ENCODE assay signal across 14 mouse cellular contexts in the genomic region with DNA sequence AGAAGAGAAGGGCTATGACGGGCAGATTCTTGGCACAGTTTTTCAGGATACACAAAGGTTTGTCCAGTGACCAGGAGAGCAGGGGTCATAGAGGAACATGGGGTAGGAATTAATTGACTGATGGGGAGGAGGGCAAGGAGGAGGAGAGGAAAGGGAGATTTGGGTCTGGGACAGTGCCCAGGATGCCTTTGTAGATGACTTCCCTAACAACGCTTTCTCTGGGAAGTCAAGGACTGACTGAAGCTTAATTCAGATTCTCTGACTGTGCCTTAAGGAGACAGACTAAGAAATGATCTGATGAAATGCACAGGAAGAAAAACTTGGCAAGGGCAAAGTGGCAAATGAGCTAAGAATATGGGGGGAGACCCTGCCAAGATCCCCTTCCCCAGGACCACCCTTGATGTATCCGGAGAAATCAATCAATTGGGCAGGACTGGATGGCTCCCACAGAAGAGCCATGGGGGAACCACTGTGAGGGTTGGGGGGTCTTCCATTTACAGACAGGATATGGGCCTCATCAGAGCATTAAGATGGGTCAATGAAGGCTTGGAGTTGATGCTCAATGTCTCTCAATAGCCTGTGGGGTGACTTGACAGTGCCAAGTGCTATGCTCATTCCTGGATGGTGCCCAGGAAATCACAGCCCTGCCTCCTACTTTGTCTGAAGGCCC.
DNase-seq lines count a peak whose midpoint lies in the region; ATAC-seq lines count a peak whose summit lies in the region.
"Had no signal": no experiment of that assay in that cellular context is flagged by ENCODE, and none has a peak within 500 bp of the region (broad histone marks: within the 10 kb centered on the region; RNA-seq: fewer than 3 reads in every experiment).

No protein-coding gene starts in this region.

- H3K4me1 ChIP-seq in hindbrain, embryonic 14.5 days (replicated peaks; ENCODE audit: control insufficient read depth, insufficient read depth, low read length): no peaks in the 10 kb centered on the region
- H3K4me1 ChIP-seq in hindbrain, embryonic 12.5 days: 0 out of 2 replicates have a peak, but pooled peaks cover 3% of the 10 kb centered on the region
- H3K4me1 ChIP-seq in midbrain, embryonic 14.5 days (ENCODE audit: control insufficient read depth, insufficient read depth, low read length): no peaks in the 10 kb centered on the region
- H3K4me1 ChIP-seq in midbrain, embryonic 13.5 days (replicated peaks): no peaks in the 10 kb centered on the region
- H3K4me1 ChIP-seq in neural tube, embryonic 14.5 days (ENCODE audit: control insufficient read depth, insufficient read depth, low read length): no peaks in the 10 kb centered on the region

- DNase-seq in hindbrain, embryonic 14.5 days (ENCODE audit: low spot score): no peak
- DNase-seq in midbrain, embryonic 14.5 days: peak; percentile 7
- DNase-seq in cerebellum, adult 9-10 months: peak; percentile 12
- no peak for DNase-seq in adrenal gland, postnatal 4 days (ENCODE audit: low spot score in 2 of 2)
- DNase-seq: gastrocnemius, postnatal 10 days; layer of hippocampus, adult 9-11 months; right cerebral cortex, postnatal 4 days; thymus, adult 18-20 months had no signal

- H3K36me3 ChIP-seq in hindbrain, embryonic 14.5 days (replicated peaks; ENCODE audit: control insufficient read depth, insufficient read depth): no peaks in the 10 kb centered on the region
- H3K36me3 ChIP-seq in hindbrain, embryonic 12.5 days: no peaks in the 10 kb centered on the region
- H3K36me3 ChIP-seq in midbrain, embryonic 14.5 days (ENCODE audit: control insufficient read depth, insufficient read depth, low read length): no peaks in the 10 kb centered on the region
- no peaks in the 10 kb centered on the region for H3K36me3 ChIP-seq in midbrain, embryonic 13.5 days
- H3K36me3 ChIP-seq in neural tube, embryonic 14.5 days (ENCODE audit: control insufficient read depth, insufficient read depth, low read length): no peaks in the 10 kb centered on the region
- H3K36me3 ChIP-seq: kidney, embryonic 15.5 days had no signal

- no peak overlapping the region for H3K27ac ChIP-seq in hindbrain, embryonic 14.5 days
- no peak overlapping the region for H3K27ac ChIP-seq in hindbrain, embryonic 12.5 days
- H3K27ac ChIP-seq in midbrain, embryonic 14.5 days (replicated peaks; ENCODE audit: low read depth, low read length): no peak overlapping the region
- no peak overlapping the region for H3K27ac ChIP-seq in midbrain, embryonic 13.5 days
- no peak overlapping the region for H3K27ac ChIP-seq in neural tube, embryonic 14.5 days (ENCODE audit: low read depth, low read length)
- H3K27ac ChIP-seq: kidney, embryonic 15.5 days; macrophage had no signal

- peak; percentile 89 for ATAC-seq in hindbrain, embryonic 14.5 days (ENCODE audit: low FRiP score)
- ATAC-seq in hindbrain, embryonic 12.5 days (ENCODE audit: low FRiP score): no peak
- peak; percentile 53; the same call in 1 of the 2 replicates for ATAC-seq in midbrain, embryonic 14.5 days (ENCODE audit: low FRiP score, low TSS enrichment)
- ATAC-seq in midbrain, embryonic 13.5 days: no peak
- ATAC-seq in neural tube, embryonic 14.5 days (ENCODE audit: low read depth): peak; percentile 70
- ATAC-seq: activated CD4-positive, CD25-positive, alpha-beta regulatory T cell, adult 4 months had no signal

- no peak overlapping the region for H3K4me3 ChIP-seq in hindbrain, embryonic 14.5 days (replicated peaks; ENCODE audit: low read length)
- no peak overlapping the region for H3K4me3 ChIP-seq in hindbrain, embryonic 12.5 days
- no peak overlapping the region for H3K4me3 ChIP-seq in midbrain, embryonic 14.5 days (replicated peaks; ENCODE audit: low read depth, low read length)
- no peak overlapping the region for H3K4me3 ChIP-seq in midbrain, embryonic 13.5 days (replicated peaks)
- H3K4me3 ChIP-seq in neural tube, embryonic 14.5 days (ENCODE audit: low read depth, low read length): no peak overlapping the region
- H3K4me3 ChIP-seq: kidney, embryonic 15.5 days had no signal

- H3K9me3 ChIP-seq in hindbrain, embryonic 14.5 days (ENCODE audit: control insufficient read depth, low read length): no peaks in the 10 kb centered on the region
- H3K9me3 ChIP-seq in hindbrain, embryonic 12.5 days (replicated peaks): no peaks in the 10 kb centered on the region
- no peaks in the 10 kb centered on the region for H3K9me3 ChIP-seq in midbrain, embryonic 14.5 days (ENCODE audit: control insufficient read depth, low read length)
- no peaks in the 10 kb centered on the region for H3K9me3 ChIP-seq in midbrain, embryonic 13.5 days
- no peaks in the 10 kb centered on the region for H3K9me3 ChIP-seq in neural tube, embryonic 14.5 days (ENCODE audit: control insufficient read depth, low read length)
- H3K9me3 ChIP-seq: kidney, embryonic 15.5 days had no signal

- no peak overlapping the region for H3K9ac ChIP-seq in hindbrain, embryonic 14.5 days
- no peak overlapping the region for H3K9ac ChIP-seq in hindbrain, embryonic 12.5 days
- H3K9ac ChIP-seq in midbrain, embryonic 14.5 days (replicated peaks; ENCODE audit: low read length): no peak overlapping the region
- no peak overlapping the region for H3K9ac ChIP-seq in midbrain, embryonic 13.5 days (replicated peaks)
- H3K9ac ChIP-seq in neural tube, embryonic 14.5 days (replicated peaks; ENCODE audit: low read depth, low read length): no peak overlapping the region
- H3K9ac ChIP-seq: kidney, embryonic 15.5 days had no signal

- H3K27me3 ChIP-seq in hindbrain, embryonic 14.5 days (ENCODE audit: control insufficient read depth, insufficient read depth, low read length): no peaks in the 10 kb centered on the region
- no peaks in the 10 kb centered on the region for H3K27me3 ChIP-seq in hindbrain, embryonic 12.5 days
- H3K27me3 ChIP-seq in midbrain, embryonic 14.5 days (ENCODE audit: control insufficient read depth, insufficient read depth, low read length): no peaks in the 10 kb centered on the region
- no peaks in the 10 kb centered on the region for H3K27me3 ChIP-seq in midbrain, embryonic 13.5 days
- no peaks in the 10 kb centered on the region for H3K27me3 ChIP-seq in neural tube, embryonic 14.5 days (ENCODE audit: control insufficient read depth, insufficient read depth, low read length)
- H3K27me3 ChIP-seq: kidney, embryonic 15.5 days had no signal

- 75% methylated on average over 3 of the region's 3 CpGs for WGBS in hindbrain, embryonic 14.5 days
- WGBS in hindbrain, embryonic 12.5 days: 90% methylated on average over 3 of the region's 3 CpGs
- WGBS in midbrain, embryonic 14.5 days: 87% methylated on average over 3 of the region's 3 CpGs
- 82% methylated on average over 3 of the region's 3 CpGs for WGBS in midbrain, embryonic 13.5 days
- 92% methylated on average over 3 of the region's 3 CpGs for WGBS in neural tube, embryonic 14.5 days

- H3K4me2 ChIP-seq in hindbrain, embryonic 14.5 days (replicated peaks): no peak overlapping the region
- no peak overlapping the region for H3K4me2 ChIP-seq in hindbrain, embryonic 12.5 days (replicated peaks)
- no peak overlapping the region for H3K4me2 ChIP-seq in midbrain, embryonic 14.5 days (ENCODE audit: low read length)
- H3K4me2 ChIP-seq in midbrain, embryonic 13.5 days (replicated peaks): no peak overlapping the region
- H3K4me2 ChIP-seq in neural tube, embryonic 14.5 days (ENCODE audit: low read depth, low read length): no peak overlapping the region
- H3K4me2 ChIP-seq: kidney, embryonic 15.5 days had no signal

Comparison
In these comparisons a context has a peak if more than half of its experiments do, and no peak if none do; other contexts are left out.
1. ATAC-seq: peak in hindbrain, embryonic 14.5 days (single experiment), midbrain, embryonic 14.5 days (single experiment) and neural tube, embryonic 14.5 days (single experiment); none in hindbrain, embryonic 12.5 days (single experiment) and midbrain, embryonic 13.5 days (single experiment).
2. DNase-seq: peak in midbrain, embryonic 14.5 days (single experiment) and cerebellum, adult 9-10 months (single experiment); none in hindbrain, embryonic 14.5 days (single experiment) and adrenal gland, postnatal 4 days (0 of 2).